Mouse (Mus musculus) lung, embryonic 16.5 days (tissue): ENCODE measurements around the gene Prkacb. TPM values are rescaled to one million over a fixed set of nuclear protein-coding genes. Genes with fewer than 3 reads are reported as not detected.

Experiments used
- ATAC-seq: fragments of 200-750 bp; cut with Nextera tagmentation; 2 replicates; pipeline ENCODE4 v1.8.0; 2017; ENCODE audit warnings: low read depth, mild to moderate bottlenecking, moderate library complexity
- H3K27ac ChIP-seq: fragments of 300-500 bp; sonication (generic); 2 replicates; pipeline ENCODE4 v1.5.1; 2014; ENCODE audit warnings: mild to moderate bottlenecking, control low read depth, low read length
- H3K27me3 ChIP-seq: fragments of 300-500 bp; sonication (generic); 2 replicates; pipeline ENCODE4 v1.6.1; 2014; ENCODE audit warnings: low read depth, low read length, mixed read lengths; ENCODE audit not compliant: control insufficient read depth, insufficient read depth
- H3K36me3 ChIP-seq: fragments of 300-500 bp; sonication (generic); 2 replicates; pipeline ENCODE4 v1.6.1; 2014; ENCODE audit warnings: low read length; ENCODE audit not compliant: control insufficient read depth, insufficient read depth
- H3K4me1 ChIP-seq: fragments of 300-500 bp; sonication (generic); replicated peaks from 2 replicates; pipeline ENCODE4 v1.6.1; 2014; ENCODE audit warnings: low read length, mixed read lengths; ENCODE audit not compliant: control insufficient read depth, insufficient read depth
- H3K4me2 ChIP-seq: fragments of 300-500 bp; sonication (generic); 2 replicates; pipeline ENCODE4 v1.6.1; 2014; ENCODE audit warnings: low read depth, low read length, control low read depth
- H3K4me3 ChIP-seq: fragments of 300-500 bp; sonication (generic); 2 replicates; pipeline ENCODE4 v1.5.1; 2014; ENCODE audit warnings: mild to moderate bottlenecking, low read length, control low read depth
- H3K9ac ChIP-seq: fragments of 300-500 bp; sonication (generic); 2 replicates; pipeline ENCODE4 v1.6.1; 2014; ENCODE audit warnings: low read length, control low read depth
- H3K9me3 ChIP-seq: fragments of 300-500 bp; sonication (generic); 2 replicates; pipeline ENCODE4 v1.6.1; 2016; ENCODE audit warnings: low read length; ENCODE audit not compliant: control insufficient read depth
- WGBS: fragments of 180-500 bp; shearing (Covaris S2); extraction: QIAGEN DNeasy Blood & Tissue Kit; methylation state at CpG from one replicate; pipeline ENCODE4 v1.1.7; 2014; 5-methylcytosine and 5-hydroxymethylcytosine counted together
- polyA plus RNA-seq: library from polyadenylated mRNA; unstranded; fragments of >200 nt; fragmentation: Nextera tagmentation; extraction: Ambion mirVana; gene quantifications from 2 replicates; pipeline ENCODE4 v1.2.1, GENCODE M21; 2015

Gene Prkacb
- polyA plus RNA-seq, 1 experiment from 2014 or later: 61.9 TPM

DNA sequence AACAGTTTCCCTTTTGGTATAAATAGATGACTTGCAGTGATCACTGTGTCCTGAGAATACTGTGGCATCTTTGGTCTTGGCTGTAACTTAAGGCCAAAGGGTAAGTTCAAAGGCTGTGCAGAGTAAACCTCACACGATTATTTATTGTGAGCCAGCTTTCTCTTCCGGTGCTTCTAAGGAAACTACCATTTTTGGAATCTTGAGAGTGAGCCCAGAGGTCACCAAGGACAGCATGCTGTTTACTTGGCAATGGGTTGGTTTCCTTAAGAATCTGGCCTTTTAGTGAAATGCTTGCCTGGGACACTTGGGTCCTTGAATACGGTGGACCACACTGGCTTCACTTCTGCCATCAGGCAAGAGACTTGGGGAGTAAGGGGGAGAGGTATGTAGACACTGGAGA is 30.0 kb upstream of the Prkacb start:
- no peak overlapping the region for H3K27ac ChIP-seq
- H3K9ac ChIP-seq: no peak overlapping the region
- WGBS: 13% methylated on average over 3 of the region's 3 CpGs
- no peaks in the 10 kb centered on the region for H3K27me3 ChIP-seq
- no peaks in the 10 kb centered on the region for H3K36me3 ChIP-seq
- no peak overlapping the region for H3K4me2 ChIP-seq
- ATAC-seq: no peak
- no peaks in the 10 kb centered on the region for H3K4me1 ChIP-seq
- H3K4me3 ChIP-seq: no peak overlapping the region
- no peaks in the 10 kb centered on the region for H3K9me3 ChIP-seq

DNA sequence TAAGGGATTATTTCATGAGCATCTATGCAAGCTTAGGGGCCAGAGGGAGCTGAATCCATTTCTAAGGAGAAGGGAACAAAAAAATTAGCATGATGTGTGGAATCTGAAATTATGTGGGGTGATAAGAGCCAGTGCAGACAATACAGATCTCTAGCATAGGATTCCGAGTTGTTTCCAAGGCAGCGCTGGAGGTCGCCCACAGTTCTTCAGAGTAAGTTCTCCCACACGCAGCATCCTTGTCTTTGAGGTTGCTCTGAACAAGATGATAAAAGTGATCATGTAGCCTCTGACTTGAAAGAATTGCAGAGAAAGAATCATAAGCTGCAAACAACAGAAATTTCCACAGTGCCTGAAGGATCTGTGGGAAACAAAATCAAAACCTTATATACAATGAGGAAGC is 7.9 kb upstream of the Prkacb start:
- Histone ChIP-seq H3K9ac (no peak overlapping the region), H3K27ac (no peak overlapping the region), H3K27me3 (no peaks in the 10 kb centered on the region), H3K4me1 (no peaks in the 10 kb centered on the region), H3K36me3 (no peaks in the 10 kb centered on the region), H3K4me2 (no peak overlapping the region), H3K4me3 (no peak overlapping the region), H3K9me3 (no peaks in the 10 kb centered on the region)
- no peak for ATAC-seq
- 88% methylated on average over 4 of the region's 4 CpGs for WGBS

DNA sequence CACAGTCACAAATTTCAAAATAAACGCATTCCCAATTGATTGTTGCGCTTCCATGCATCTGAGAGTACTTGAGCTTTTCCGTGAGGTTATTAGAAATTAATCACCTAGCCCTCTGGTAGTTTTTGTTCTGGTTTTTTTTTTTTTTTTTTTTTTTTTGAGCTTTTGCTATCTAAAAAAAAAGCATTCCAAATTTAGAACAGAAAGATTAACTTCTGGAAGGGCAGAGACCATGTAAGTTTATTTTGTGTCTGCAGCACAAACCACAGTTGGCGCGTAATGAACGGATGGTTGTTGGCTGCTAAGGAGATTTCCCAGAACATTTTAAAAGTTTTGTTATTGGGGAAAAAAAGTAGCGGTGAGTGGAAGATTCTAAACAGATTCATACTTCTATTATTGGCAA is 834 bp upstream of the Prkacb start:
- H3K27me3 ChIP-seq: no peaks in the 10 kb centered on the region
- peak overlapping the region; percentile 80 for H3K4me3 ChIP-seq
- peak overlapping the region; percentile 89 for H3K9ac ChIP-seq
- no peak for ATAC-seq
- H3K4me2 ChIP-seq: peak overlapping the region; percentile 88
- no peaks in the 10 kb centered on the region for H3K9me3 ChIP-seq
- peaks cover 7% of the 10 kb centered on the region for H3K4me1 ChIP-seq
- WGBS: 47% methylated on average over 7 of the region's 7 CpGs
- no peaks in the 10 kb centered on the region for H3K36me3 ChIP-seq
- H3K27ac ChIP-seq: peak overlapping the region; percentile 95

DNA sequence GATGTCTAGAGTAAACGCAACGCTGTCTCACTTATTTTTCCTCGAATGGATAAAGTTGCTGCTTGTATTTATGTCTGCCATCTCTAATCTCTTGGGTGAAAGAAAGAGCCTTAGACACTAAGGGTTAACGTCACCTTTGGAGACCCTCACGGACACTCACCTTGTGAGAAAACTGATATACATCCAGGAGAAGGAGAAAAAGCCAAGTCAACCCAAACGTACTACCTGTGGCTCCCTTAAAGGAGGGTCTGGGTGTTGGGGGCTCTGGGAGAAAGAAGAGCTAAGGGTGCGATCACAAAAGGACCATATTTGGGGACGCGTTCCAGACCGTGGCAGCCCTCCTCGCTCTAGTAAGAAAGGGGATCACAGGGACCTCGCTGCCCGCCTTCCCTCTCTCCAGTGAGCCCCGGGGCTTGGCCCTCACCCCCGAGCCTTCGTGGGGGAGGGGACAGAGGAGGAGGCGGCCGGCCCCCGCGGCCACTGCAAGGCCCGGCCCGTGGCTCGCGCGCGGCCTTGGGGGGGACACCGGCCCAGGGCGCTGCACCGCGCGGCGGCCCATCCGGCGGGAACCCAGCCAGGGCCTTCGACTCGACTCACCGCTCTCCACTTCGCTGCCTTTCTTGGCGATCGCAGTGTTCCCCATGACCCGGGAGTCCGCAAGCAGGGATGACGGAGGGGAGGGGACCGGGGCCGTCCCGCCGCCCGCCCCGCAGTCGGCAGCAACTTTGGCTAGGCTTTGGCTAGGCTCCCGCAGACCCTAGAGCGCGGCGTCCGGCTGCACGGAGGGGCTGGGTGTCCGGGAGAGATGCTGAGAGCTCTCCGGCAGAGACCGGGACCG is 530 bp downstream of the Prkacb start:
- Histone ChIP-seq H3K9me3 (no peaks in the 10 kb centered on the region), H3K36me3 (no peaks in the 10 kb centered on the region), H3K4me1 (peaks cover 7% of the 10 kb centered on the region), H3K9ac (peak overlapping the region; percentile 89), H3K4me2 (peak overlapping the region; percentile 88), H3K27me3 (no peaks in the 10 kb centered on the region), H3K4me3 (peak overlapping the region; percentile 80), H3K27ac (peak overlapping the region; percentile 95)
- under 1% methylated on average over 48 of the region's 60 CpGs for WGBS
- ATAC-seq: peak; percentile 82

DNA sequence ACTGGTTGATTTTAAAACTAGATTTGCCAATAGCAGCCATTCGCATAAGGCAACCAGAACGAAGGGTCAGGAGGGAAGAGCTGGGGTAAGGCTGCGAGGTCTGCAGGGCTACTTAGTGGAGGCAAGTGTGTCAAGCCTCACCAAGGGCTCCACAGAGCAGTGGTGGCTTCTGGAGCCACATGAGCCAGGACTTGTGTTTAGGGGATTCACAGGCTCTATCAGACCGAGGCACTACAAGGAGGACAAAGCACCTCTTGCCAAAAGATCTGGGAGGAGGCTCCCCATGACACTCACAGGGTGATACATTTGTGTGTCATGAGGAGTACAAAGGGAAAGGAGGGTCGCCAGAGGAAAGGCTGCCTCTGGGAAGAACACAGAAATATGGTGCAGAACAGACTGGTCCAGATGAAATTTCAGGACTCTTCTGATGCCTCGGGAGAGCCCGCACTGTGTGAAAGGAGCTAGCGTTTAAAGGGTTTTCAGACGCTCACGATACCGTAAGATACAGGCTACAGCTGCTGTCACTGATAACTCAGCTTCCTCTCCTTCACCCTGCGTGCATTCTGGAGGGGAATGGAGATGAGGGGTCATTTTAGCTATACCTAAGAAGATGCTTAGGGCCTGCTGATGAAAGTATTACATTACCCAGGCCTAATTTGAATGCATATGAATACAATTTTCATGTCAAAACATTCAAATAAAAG is 19.1 kb downstream of the Prkacb start:
- no peak for ATAC-seq
- no peaks in the 10 kb centered on the region for H3K9me3 ChIP-seq
- no peaks in the 10 kb centered on the region for H3K27me3 ChIP-seq
- no peak overlapping the region for H3K4me2 ChIP-seq
- H3K4me3 ChIP-seq: no peak overlapping the region
- no peaks in the 10 kb centered on the region for H3K4me1 ChIP-seq
- 83% methylated on average over 12 of the region's 12 CpGs for WGBS
- H3K27ac ChIP-seq: no peak overlapping the region
- no peaks in the 10 kb centered on the region; the same call in 1 of the 2 replicates for H3K36me3 ChIP-seq
- H3K9ac ChIP-seq: no peak overlapping the region

DNA sequence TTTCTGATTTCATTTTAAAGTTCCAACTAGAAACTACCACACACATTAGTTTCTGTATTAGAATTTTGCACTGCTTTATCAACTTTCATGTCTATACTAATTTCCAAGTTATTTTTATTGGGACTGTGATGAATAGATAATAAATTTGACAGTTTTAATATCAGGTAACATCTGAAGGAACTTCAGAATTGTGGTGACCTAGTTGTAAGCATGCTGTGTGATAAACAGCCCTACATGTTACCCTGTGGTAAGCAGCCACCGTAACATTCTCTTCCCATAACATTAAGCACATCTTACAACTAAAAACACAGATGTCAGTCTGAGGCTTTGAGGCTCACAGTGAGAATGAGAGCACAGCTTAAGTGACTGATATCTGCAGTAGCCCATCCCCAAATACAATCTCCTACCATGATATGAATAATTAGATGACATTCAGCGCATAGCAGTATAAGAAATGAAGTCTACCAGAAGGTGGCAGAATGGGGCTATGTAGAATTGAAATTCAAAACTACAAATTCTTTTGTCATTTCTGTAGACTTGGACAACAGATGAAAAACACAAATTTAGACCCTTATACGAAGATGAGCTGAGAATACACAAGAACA is 20.5 kb downstream of the Prkacb start:
- no peaks in the 10 kb centered on the region for H3K9me3 ChIP-seq
- WGBS: 73% methylated on average over 3 of the region's 3 CpGs
- no peak overlapping the region for H3K4me3 ChIP-seq
- no peaks in the 10 kb centered on the region for H3K4me1 ChIP-seq
- no peaks in the 10 kb centered on the region for H3K27me3 ChIP-seq
- H3K27ac ChIP-seq: no peak overlapping the region
- no peak for ATAC-seq
- no peak overlapping the region for H3K9ac ChIP-seq
- H3K4me2 ChIP-seq: no peak overlapping the region
- H3K36me3 ChIP-seq: no peaks in the 10 kb centered on the region; the same call in 1 of the 2 replicates

DNA sequence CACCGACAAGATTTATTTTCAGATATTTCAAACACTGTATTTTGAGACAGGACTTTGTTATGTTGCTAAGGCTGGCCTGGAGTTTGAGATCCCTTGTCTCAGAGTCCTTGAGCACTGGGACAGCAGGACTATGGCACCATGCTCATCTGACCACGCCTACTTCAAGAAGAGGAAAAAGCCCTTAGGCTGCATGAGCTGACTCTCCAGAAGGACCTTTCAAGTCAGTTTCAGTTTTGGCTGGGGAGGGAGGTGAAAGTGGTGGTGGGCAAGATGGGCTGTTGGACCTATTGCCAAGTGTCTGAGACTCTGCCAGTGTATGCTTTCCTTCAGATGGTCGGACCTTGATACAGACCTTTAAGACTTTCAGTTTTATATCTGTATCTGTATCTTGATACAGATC is 28.6 kb downstream of the Prkacb start:
- H3K9me3 ChIP-seq: no peaks in the 10 kb centered on the region
- WGBS: 75% methylated on average over 3 of the region's 3 CpGs
- H3K4me2 ChIP-seq: no peak overlapping the region
- H3K4me1 ChIP-seq: peaks cover 5% of the 10 kb centered on the region
- H3K27me3 ChIP-seq: no peaks in the 10 kb centered on the region
- H3K9ac ChIP-seq: no peak overlapping the region
- H3K4me3 ChIP-seq: no peak overlapping the region
- no peak for ATAC-seq
- no peaks in the 10 kb centered on the region for H3K36me3 ChIP-seq
- no peak overlapping the region for H3K27ac ChIP-seq

DNA sequence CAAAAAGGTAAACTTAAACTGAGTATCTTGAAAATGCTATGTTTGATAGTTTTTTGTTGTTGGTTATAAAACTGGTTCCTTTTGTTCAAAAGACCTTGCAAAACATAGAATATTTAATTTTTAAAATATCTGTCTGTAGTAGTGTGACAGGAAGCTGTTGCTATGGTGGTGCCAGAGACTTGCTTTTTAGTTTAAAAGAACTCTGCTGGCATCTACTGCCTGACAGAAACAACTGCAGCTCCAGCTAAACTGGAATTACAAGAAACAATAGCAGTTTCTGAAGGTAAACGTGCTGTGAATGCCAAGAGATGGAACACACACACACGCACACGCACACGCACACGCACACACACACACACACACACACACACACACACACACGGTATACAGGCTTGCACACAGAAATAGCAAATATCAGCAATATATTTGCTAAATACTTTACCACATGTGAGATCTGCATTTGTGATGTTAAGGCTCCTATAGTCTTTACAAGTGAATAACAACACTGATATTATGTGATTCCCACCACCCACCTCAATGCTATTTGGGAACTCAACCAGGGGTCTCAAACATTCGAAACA is 29.1 kb downstream of the Prkacb start:
- peaks cover 5% of the 10 kb centered on the region for H3K4me1 ChIP-seq
- H3K27ac ChIP-seq: no peak overlapping the region
- H3K4me2 ChIP-seq: no peak overlapping the region
- no peak overlapping the region for H3K9ac ChIP-seq
- H3K9me3 ChIP-seq: no peaks in the 10 kb centered on the region
- H3K27me3 ChIP-seq: no peaks in the 10 kb centered on the region
- 66% methylated on average over 7 of the region's 7 CpGs for WGBS
- no peak overlapping the region for H3K4me3 ChIP-seq
- H3K36me3 ChIP-seq: no peaks in the 10 kb centered on the region
- ATAC-seq: no peak

DNA sequence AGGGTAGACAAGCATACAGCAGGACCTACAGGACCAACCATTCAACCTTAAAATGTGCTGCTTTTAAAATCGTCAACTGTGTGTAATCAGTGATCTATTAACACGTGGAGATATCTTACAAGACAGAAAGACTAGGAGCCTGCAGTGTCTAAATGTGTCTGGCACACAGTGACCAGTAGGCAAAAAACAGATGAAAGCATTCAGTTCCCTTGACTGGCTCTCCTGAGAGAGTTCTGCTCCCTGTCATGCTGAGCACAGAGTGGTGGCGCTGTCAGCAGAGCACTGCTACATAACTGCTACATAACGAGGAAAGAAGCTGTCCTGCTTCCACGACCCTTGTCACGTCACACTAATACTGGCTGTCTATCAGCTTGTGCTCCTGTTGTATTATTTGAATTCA is 30.2 kb downstream of the Prkacb start:
- Histone ChIP-seq H3K4me2 (no peak overlapping the region), H3K9ac (no peak overlapping the region), H3K9me3 (no peaks in the 10 kb centered on the region), H3K4me3 (no peak overlapping the region), H3K36me3 (no peaks in the 10 kb centered on the region), H3K4me1 (peaks cover 5% of the 10 kb centered on the region), H3K27ac (no peak overlapping the region), H3K27me3 (no peaks in the 10 kb centered on the region)
- no peak for ATAC-seq
- whole genome bisulfite sequencing: 50% methylated on average over 6 of the region's 6 CpGs
